Mouse (Mus musculus): ENCODE results near the gene Faf1.

Gene Faf1

GRCm38 (mm10) chr4:109815161-109815560 is 138.8 kb downstream of the Faf1 start:
- no peak for TF ChIP-seq POU5F1 (IDR thresholded peaks at IDR 0.05; ENCODE audit: borderline replicate concordance, low read length)
- H3K9me3 ChIP-seq (ENCODE audit: low read length), result no peaks in the 10 kb centered on the region

GRCm38 (mm10) chr4:109815592-109815991 is 139.2 kb downstream of the Faf1 start:
- no peaks in the 10 kb centered on the region; the same call in 1 of the 2 replicates for H3K36me3 ChIP-seq (ENCODE audit: insufficient read depth, low read length)
- H3K9me3 ChIP-seq (ENCODE audit: low read length), result no peaks in the 10 kb centered on the region
- TF ChIP-seq CTCF (conservative IDR thresholded peaks at IDR 0.05; ENCODE audit: low read length), result no peak
- TF ChIP-seq NANOG (IDR thresholded peaks at IDR 0.05; ENCODE audit: borderline replicate concordance, low read length), result no peak
- no peak for TF ChIP-seq POU5F1 (IDR thresholded peaks at IDR 0.05; ENCODE audit: borderline replicate concordance, low read length)
- H3K4me1 ChIP-seq (replicated peaks; ENCODE audit: low read depth, low read length), result 0 out of 2 replicates have a peak, but pooled peaks cover 3% of the 10 kb centered on the region
- H3K27me3 ChIP-seq (ENCODE audit: insufficient read depth, low read length), result no peaks in the 10 kb centered on the region
- H3K4me3 ChIP-seq (replicated peaks; ENCODE audit: low read length), result no peak overlapping the region

More at GRCm38 (mm10) chr4:109815161-109815560, 138.8 kb downstream of the Faf1 start:
- Histone ChIP-seq H3K27me3 (ENCODE audit: insufficient read depth, low read length) (no peaks in the 10 kb centered on the region), H3K36me3 (ENCODE audit: insufficient read depth, low read length) (no peaks in the 10 kb centered on the region; the same call in 1 of the 2 replicates), H3K4me1 (replicated peaks; ENCODE audit: low read depth, low read length) (no peaks in the 10 kb centered on the region), H3K4me3 (replicated peaks; ENCODE audit: low read length) (no peak overlapping the region)

- no peaks in the 10 kb centered on the region; the same call in 1 of the 2 replicates for H3K36me3 ChIP-seq (ENCODE audit: insufficient read depth, low read length)
- H3K9me3 ChIP-seq (ENCODE audit: low read length), result no peaks in the 10 kb centered on the region
- no peaks in the 10 kb centered on the region for H3K27me3 ChIP-seq (ENCODE audit: insufficient read depth, low read length)
- H3K4me1 ChIP-seq (replicated peaks; ENCODE audit: low read depth, low read length), result 0 out of 2 replicates have a peak, but pooled peaks cover 3% of the 10 kb centered on the region
- TF ChIP-seq NANOG (IDR thresholded peaks at IDR 0.05; ENCODE audit: borderline replicate concordance, low read length), result no peak
- no peak for TF ChIP-seq CTCF (conservative IDR thresholded peaks at IDR 0.05; ENCODE audit: low read length)
- TF ChIP-seq POU5F1 (IDR thresholded peaks at IDR 0.05; ENCODE audit: borderline replicate concordance, low read length), result no peak
- H3K4me3 ChIP-seq (replicated peaks; ENCODE audit: low read length), result no peak overlapping the region
These were observed 143.1 kb downstream of the Faf1 start for GRCm38 (mm10) chr4:109819455-109819854.

- H3K4me3 ChIP-seq (replicated peaks; ENCODE audit: low read length), result no peak overlapping the region
- H3K36me3 ChIP-seq (ENCODE audit: insufficient read depth, low read length), result peaks cover 30% of the 10 kb centered on the region
- no peaks in the 10 kb centered on the region for H3K9me3 ChIP-seq (ENCODE audit: low read length)
- no peaks in the 10 kb centered on the region for H3K4me1 ChIP-seq (replicated peaks; ENCODE audit: low read depth, low read length)
- H3K27me3 ChIP-seq (ENCODE audit: insufficient read depth, low read length), result no peaks in the 10 kb centered on the region
- no peak for TF ChIP-seq CTCF (conservative IDR thresholded peaks at IDR 0.05; ENCODE audit: low read length)
- no peak for TF ChIP-seq POU5F1 (IDR thresholded peaks at IDR 0.05; ENCODE audit: borderline replicate concordance, low read length)
- no peak for TF ChIP-seq NANOG (IDR thresholded peaks at IDR 0.05; ENCODE audit: borderline replicate concordance, low read length)
These were observed 153.4 kb downstream of the Faf1 start for GRCm38 (mm10) chr4:109829800-109830199.

GRCm38 (mm10) chr4:109857851-109858250 is 181.5 kb downstream of the Faf1 start:
- Histone ChIP-seq H3K4me1 (replicated peaks; ENCODE audit: low read depth, low read length) (no peaks in the 10 kb centered on the region), H3K36me3 (ENCODE audit: insufficient read depth, low read length) (peaks cover 11% of the 10 kb centered on the region; the same call in 1 of the 2 replicates), H3K27me3 (ENCODE audit: insufficient read depth, low read length) (no peaks in the 10 kb centered on the region), H3K9me3 (ENCODE audit: low read length) (no peaks in the 10 kb centered on the region), H3K4me3 (replicated peaks; ENCODE audit: low read length) (no peak overlapping the region)
- TF ChIP-seq CTCF (conservative IDR thresholded peaks at IDR 0.05; ENCODE audit: low read length), result no peak

GRCm38 (mm10) chr4:109858571-109859392 is 182.4 kb downstream of the Faf1 start:
- H3K9me3 ChIP-seq (ENCODE audit: low read length), result no peaks in the 10 kb centered on the region
- H3K4me3 ChIP-seq (replicated peaks; ENCODE audit: low read length), result no peak overlapping the region
- H3K36me3 ChIP-seq (ENCODE audit: insufficient read depth, low read length), result peaks cover 14% of the 10 kb centered on the region; the same call in 1 of the 2 replicates
- H3K4me1 ChIP-seq (replicated peaks; ENCODE audit: low read depth, low read length), result no peaks in the 10 kb centered on the region
- TF ChIP-seq POU5F1 (IDR thresholded peaks at IDR 0.05; ENCODE audit: borderline replicate concordance, low read length), result no peak
- no peak for TF ChIP-seq CTCF (conservative IDR thresholded peaks at IDR 0.05; ENCODE audit: low read length)
- no peak for TF ChIP-seq NANOG (IDR thresholded peaks at IDR 0.05; ENCODE audit: borderline replicate concordance, low read length)
- H3K27me3 ChIP-seq (ENCODE audit: insufficient read depth, low read length), result no peaks in the 10 kb centered on the region

- Histone ChIP-seq H3K36me3 (ENCODE audit: insufficient read depth, low read length) (peaks cover 14% of the 10 kb centered on the region; the same call in 1 of the 2 replicates), H3K4me3 (replicated peaks; ENCODE audit: low read length) (no peak overlapping the region), H3K9me3 (ENCODE audit: low read length) (no peaks in the 10 kb centered on the region), H3K4me1 (replicated peaks; ENCODE audit: low read depth, low read length) (no peaks in the 10 kb centered on the region), H3K27me3 (ENCODE audit: insufficient read depth, low read length) (no peaks in the 10 kb centered on the region)
- TF ChIP-seq NANOG (IDR thresholded peaks at IDR 0.05; ENCODE audit: borderline replicate concordance, low read length) (no peak), POU5F1 (IDR thresholded peaks at IDR 0.05; ENCODE audit: borderline replicate concordance, low read length) (no peak), CTCF (conservative IDR thresholded peaks at IDR 0.05; ENCODE audit: low read length) (no peak)
These were observed 183.0 kb downstream of the Faf1 start for GRCm38 (mm10) chr4:109859401-109859800.

GRCm38 (mm10) chr4:109860256-109860655 is 183.9 kb downstream of the Faf1 start:
- Histone ChIP-seq H3K9me3 (ENCODE audit: low read length) (no peaks in the 10 kb centered on the region), H3K4me1 (replicated peaks; ENCODE audit: low read depth, low read length) (no peaks in the 10 kb centered on the region), H3K36me3 (ENCODE audit: insufficient read depth, low read length) (peaks cover 14% of the 10 kb centered on the region; the same call in 1 of the 2 replicates), H3K27me3 (ENCODE audit: insufficient read depth, low read length) (no peaks in the 10 kb centered on the region), H3K4me3 (replicated peaks; ENCODE audit: low read length) (no peak overlapping the region)
- TF ChIP-seq NANOG (IDR thresholded peaks at IDR 0.05; ENCODE audit: borderline replicate concordance, low read length), result no peak
- TF ChIP-seq POU5F1 (IDR thresholded peaks at IDR 0.05; ENCODE audit: borderline replicate concordance, low read length), result no peak
- TF ChIP-seq CTCF (conservative IDR thresholded peaks at IDR 0.05; ENCODE audit: low read length), result no peak
